Mouse (Mus musculus): Measurements from ENCODE around the gene Gpr61. TPM values are rescaled to one million over a fixed set of nuclear protein-coding genes. Genes with fewer than 3 reads are reported as not detected.
A peak's percentile ranks its signal among the peaks of the same experiment; 100 is the strongest.

Gpr61 gene
- polyA plus RNA-seq, 1 experiment from 2014 or later, result 1.0 TPM

- Histone ChIP-seq H3K9me3 (replicated peaks; ENCODE audit: control insufficient read depth, low read length) (no peaks in the 10 kb centered on the region), H3K4me3 (ENCODE audit: low read depth, low read length) (no peak overlapping the region), H3K4me2 (ENCODE audit: low read length) (no peak overlapping the region), H3K27me3 (replicated peaks; ENCODE audit: control insufficient read depth, insufficient read depth, low read length) (no peaks in the 10 kb centered on the region), H3K36me3 (ENCODE audit: control insufficient read depth, insufficient read depth, low read length) (peaks cover 21% of the 10 kb centered on the region), H3K27ac (ENCODE audit: low read depth, low read length) (peak overlapping the region; percentile 75), H3K9ac (ENCODE audit: low read length) (peak overlapping the region; percentile 26; the same call in 1 of the 2 replicates), H3K4me1 (ENCODE audit: control insufficient read depth, insufficient read depth, low read length) (peaks cover 18% of the 10 kb centered on the region)
- DNase-seq (ENCODE audit: low spot score) (peak; percentile 73), ATAC-seq (peak; percentile 24)
- 56% methylated on average over 7 of the region's 7 CpGs for WGBS
Measured at GRCm38 (mm10) chr3:108195941-108196590, 41.4 kb upstream of the Gpr61 start.

GRCm38 (mm10) chr3:108195287-108195686, 40.6 kb upstream of the Gpr61 start:
- H3K4me2 ChIP-seq (ENCODE audit: low read length), result no peak overlapping the region
- no peak overlapping the region for H3K9ac ChIP-seq (ENCODE audit: low read length)
- no peak overlapping the region for H3K4me3 ChIP-seq (ENCODE audit: low read depth, low read length)
- DNase-seq (ENCODE audit: low spot score) (no peak), ATAC-seq (no peak)
- WGBS, result 92% methylated on average over 4 of the region's 4 CpGs
- peak overlapping the region; percentile 75; the same call in 1 of the 2 replicates for H3K27ac ChIP-seq (ENCODE audit: low read depth, low read length)
- H3K9me3 ChIP-seq (replicated peaks; ENCODE audit: control insufficient read depth, low read length), result no peaks in the 10 kb centered on the region
- H3K36me3 ChIP-seq (ENCODE audit: control insufficient read depth, insufficient read depth, low read length), result peaks cover 23% of the 10 kb centered on the region
- H3K4me1 ChIP-seq (ENCODE audit: control insufficient read depth, insufficient read depth, low read length), result peaks cover 17% of the 10 kb centered on the region
- H3K27me3 ChIP-seq (replicated peaks; ENCODE audit: control insufficient read depth, insufficient read depth, low read length), result no peaks in the 10 kb centered on the region

- DNase-seq (ENCODE audit: low spot score) (no peak), ATAC-seq (no peak)
- peaks cover 17% of the 10 kb centered on the region; the same call in 1 of the 2 replicates for H3K36me3 ChIP-seq (ENCODE audit: control insufficient read depth, insufficient read depth, low read length)
- H3K9me3 ChIP-seq (replicated peaks; ENCODE audit: control insufficient read depth, low read length), result no peaks in the 10 kb centered on the region
- H3K4me3 ChIP-seq (ENCODE audit: low read depth, low read length), result no peak overlapping the region
- H3K27ac ChIP-seq (ENCODE audit: low read depth, low read length), result no peak overlapping the region
- peaks cover 17% of the 10 kb centered on the region for H3K4me1 ChIP-seq (ENCODE audit: control insufficient read depth, insufficient read depth, low read length)
- H3K27me3 ChIP-seq (replicated peaks; ENCODE audit: control insufficient read depth, insufficient read depth, low read length), result no peaks in the 10 kb centered on the region
- H3K4me2 ChIP-seq (ENCODE audit: low read length), result no peak overlapping the region
- WGBS, result 83% methylated on average over 4 of the region's 4 CpGs
- H3K9ac ChIP-seq (ENCODE audit: low read length), result no peak overlapping the region
Measured at GRCm38 (mm10) chr3:108193686-108194085, 39.0 kb upstream of the Gpr61 start.

- peaks cover 16% of the 10 kb centered on the region; the same call in 1 of the 2 replicates for H3K36me3 ChIP-seq (ENCODE audit: control insufficient read depth, insufficient read depth, low read length)
- DNase-seq (ENCODE audit: low spot score), result no peak
- no peak overlapping the region for H3K4me3 ChIP-seq (ENCODE audit: low read depth, low read length)
- H3K9ac ChIP-seq (ENCODE audit: low read length), result no peak overlapping the region
- H3K9me3 ChIP-seq (replicated peaks; ENCODE audit: control insufficient read depth, low read length), result no peaks in the 10 kb centered on the region
- WGBS, result 72% methylated on average over 5 of the region's 5 CpGs
- H3K27ac ChIP-seq (ENCODE audit: low read depth, low read length), result no peak overlapping the region
- no peaks in the 10 kb centered on the region for H3K27me3 ChIP-seq (replicated peaks; ENCODE audit: control insufficient read depth, insufficient read depth, low read length)
- 0 out of 2 replicates have a peak, but pooled peaks cover 7% of the 10 kb centered on the region for H3K4me1 ChIP-seq (ENCODE audit: control insufficient read depth, insufficient read depth, low read length)
- ATAC-seq, result no peak
- H3K4me2 ChIP-seq (ENCODE audit: low read length), result no peak overlapping the region
Measured at GRCm38 (mm10) chr3:108189897-108190296, 35.2 kb upstream of the Gpr61 start.

GRCm38 (mm10) chr3:108188716-108189490, 34.2 kb upstream of the Gpr61 start:
- no peak overlapping the region for H3K4me3 ChIP-seq (ENCODE audit: low read depth, low read length)
- H3K4me1 ChIP-seq (ENCODE audit: control insufficient read depth, insufficient read depth, low read length), result 0 out of 2 replicates have a peak, but pooled peaks cover 7% of the 10 kb centered on the region
- H3K36me3 ChIP-seq (ENCODE audit: control insufficient read depth, insufficient read depth, low read length), result peaks cover 16% of the 10 kb centered on the region; the same call in 1 of the 2 replicates
- H3K9ac ChIP-seq (ENCODE audit: low read length), result no peak overlapping the region
- no peak overlapping the region for H3K27ac ChIP-seq (ENCODE audit: low read depth, low read length)
- H3K27me3 ChIP-seq (replicated peaks; ENCODE audit: control insufficient read depth, insufficient read depth, low read length), result no peaks in the 10 kb centered on the region
- 78% methylated on average over 9 of the region's 9 CpGs for WGBS
- DNase-seq (ENCODE audit: low spot score) (no peak), ATAC-seq (no peak)
- H3K4me2 ChIP-seq (ENCODE audit: low read length), result no peak overlapping the region
- H3K9me3 ChIP-seq (replicated peaks; ENCODE audit: control insufficient read depth, low read length), result no peaks in the 10 kb centered on the region

- H3K4me3 ChIP-seq (ENCODE audit: low read depth, low read length), result peak overlapping the region; percentile 72
- no peak overlapping the region for H3K27ac ChIP-seq (ENCODE audit: low read depth, low read length)
- DNase-seq (ENCODE audit: low spot score) (no peak), ATAC-seq (peak; percentile 8; the same call in 1 of the 2 replicates)
- H3K4me1 ChIP-seq (ENCODE audit: control insufficient read depth, insufficient read depth, low read length), result 0 out of 2 replicates have a peak, but pooled peaks cover 7% of the 10 kb centered on the region
- peaks cover 13% of the 10 kb centered on the region; the same call in 1 of the 2 replicates for H3K36me3 ChIP-seq (ENCODE audit: control insufficient read depth, insufficient read depth, low read length)
- H3K9ac ChIP-seq (ENCODE audit: low read length), result peak overlapping the region; percentile 82
- H3K4me2 ChIP-seq (ENCODE audit: low read length), result peak overlapping the region; percentile 83
- WGBS, result 63% methylated on average over 20 of the region's 20 CpGs
- H3K27me3 ChIP-seq (replicated peaks; ENCODE audit: control insufficient read depth, insufficient read depth, low read length), result no peaks in the 10 kb centered on the region
- H3K9me3 ChIP-seq (replicated peaks; ENCODE audit: control insufficient read depth, low read length), result no peaks in the 10 kb centered on the region
Measured at GRCm38 (mm10) chr3:108187111-108187795, 32.6 kb upstream of the Gpr61 start.

GRCm38 (mm10) chr3:108186098-108187047, 31.7 kb upstream of the Gpr61 start, which contains the start of gene Amigo1:
Gene Amigo1 (plus strand): TSS chr3:108186335.
- Histone ChIP-seq H3K4me3 (ENCODE audit: low read depth, low read length) (peak within 1 kb of the TSS; percentile 72), H3K4me1 (ENCODE audit: control insufficient read depth, insufficient read depth, low read length) (0 out of 2 replicates have a peak, but pooled peaks cover 7% of the 10 kb centered on the region), H3K36me3 (ENCODE audit: control insufficient read depth, insufficient read depth, low read length) (peaks cover 10% of the 10 kb centered on the region; the same call in 1 of the 2 replicates), H3K9me3 (replicated peaks; ENCODE audit: control insufficient read depth, low read length) (no peaks in the 10 kb centered on the region), H3K27me3 (replicated peaks; ENCODE audit: control insufficient read depth, insufficient read depth, low read length) (no peaks in the 10 kb centered on the region), H3K27ac (ENCODE audit: low read depth, low read length) (peak within 1 kb of the TSS; percentile 60; the same call in 1 of the 2 replicates), H3K4me2 (ENCODE audit: low read length) (peak within 1 kb of the TSS; percentile 83), H3K9ac (ENCODE audit: low read length) (peak within 1 kb of the TSS; percentile 82)
- DNase-seq (ENCODE audit: low spot score) (peak; percentile 64), ATAC-seq (peak; percentile 73)
- under 1% methylated on average over 59 of the region's 100 CpGs for WGBS

All from forebrain, embryonic 14.5 days (tissue).